ENCODE assay signal across 23 mouse cellular contexts in genomic region chr6:142880849-142881470, GRCm38 (mm10).
DNase-seq lines count a peak whose midpoint lies in the region; ATAC-seq and TF ChIP-seq lines count a peak whose summit lies in the region.
"Had no signal": no experiment of that assay in that cellular context is flagged by ENCODE, and none has a peak within 500 bp of the region (broad histone marks: within the 10 kb centered on the region; RNA-seq: fewer than 3 reads in every experiment).

No protein-coding gene starts in this region.

- no peak for TF ChIP-seq POLR2A in kidney, adult 2 months (IDR thresholded peaks at IDR 0.05; ENCODE audit: low read depth, low read length)

- peaks cover 39% of the 10 kb centered on the region for H3K4me1 ChIP-seq in kidney, adult 2 months (ENCODE audit: control insufficient read depth, insufficient read depth, low read length)
- H3K4me1 ChIP-seq in kidney, postnatal 0 days (replicated peaks; ENCODE audit: insufficient read depth, low read length), result peaks cover 9% of the 10 kb centered on the region; the same call in 1 of the 2 replicates
- H3K4me1 ChIP-seq in forebrain, postnatal 0 days (ENCODE audit: insufficient read depth), result peaks cover 10% of the 10 kb centered on the region
- H3K4me1 ChIP-seq in embryonic facial prominence, embryonic 10.5 days, result peaks cover 44% of the 10 kb centered on the region

- peak; percentile 33 to 45 for DNase-seq in cerebellum, postnatal 25 days
- no peak for DNase-seq in cerebellum, adult 11-12 months
- peak; percentile 40 for DNase-seq in brain, adult 2 months (ENCODE audit: low read depth, low spot score)
- peak; percentile 94 for DNase-seq in kidney, adult 2 months
- no peak for DNase-seq in kidney, postnatal 0 days (ENCODE audit: low spot score)
- no peak for DNase-seq in forebrain, postnatal 0 days
- no peak for DNase-seq in urinary bladder, adult 18-20 months (ENCODE audit: low spot score in 2 of 2)
- no peak for DNase-seq in embryonic facial prominence, embryonic 10.5 days (ENCODE audit: low spot score)
- DNase-seq: adrenal gland, postnatal 14 days; layer of hippocampus, postnatal 36 days; left cerebral cortex, postnatal 4 days; lung, postnatal 36 days; thymus, adult 2 months; thymus, postnatal 36 days had no signal

- no peaks in the 10 kb centered on the region for H3K36me3 ChIP-seq in kidney, adult 2 months (ENCODE audit: control insufficient read depth, insufficient read depth, low read length)
- no peaks in the 10 kb centered on the region for H3K36me3 ChIP-seq in kidney, postnatal 0 days (ENCODE audit: insufficient read depth, low read length)
- H3K36me3 ChIP-seq in forebrain, postnatal 0 days (ENCODE audit: insufficient read depth), result no peaks in the 10 kb centered on the region
- no peaks in the 10 kb centered on the region for H3K36me3 ChIP-seq in embryonic facial prominence, embryonic 10.5 days (replicated peaks)
- H3K36me3 ChIP-seq: heart, embryonic 10.5 days; heart, embryonic 15.5 days; liver, embryonic 15.5 days; lung, embryonic 15.5 days; neural tube, embryonic 12.5 days had no signal

- ATAC-seq in kidney, postnatal 0 days (replicated peaks; ENCODE audit: low FRiP score, low read depth), result peak; percentile 69
- ATAC-seq in forebrain, postnatal 0 days, result no peak
- ATAC-seq: forebrain, embryonic 15.5 days; hindbrain, embryonic 16.5 days had no signal

- no peaks in the 10 kb centered on the region for H3K9me3 ChIP-seq in kidney, postnatal 0 days (replicated peaks; ENCODE audit: low read length)
- H3K9me3 ChIP-seq in forebrain, postnatal 0 days (ENCODE audit: low read length), result no peaks in the 10 kb centered on the region
- no peaks in the 10 kb centered on the region for H3K9me3 ChIP-seq in embryonic facial prominence, embryonic 10.5 days
- H3K9me3 ChIP-seq: forebrain, embryonic 15.5 days; heart, embryonic 10.5 days; heart, embryonic 15.5 days; liver, embryonic 15.5 days; lung, embryonic 15.5 days; neural tube, embryonic 12.5 days had no signal

- H3K9ac ChIP-seq in kidney, postnatal 0 days (ENCODE audit: low read depth, low read length), result no peak overlapping the region
- no peak overlapping the region for H3K9ac ChIP-seq in forebrain, postnatal 0 days
- H3K9ac ChIP-seq: forebrain, embryonic 15.5 days; heart, embryonic 15.5 days; liver, embryonic 15.5 days; lung, embryonic 15.5 days; neural tube, embryonic 12.5 days had no signal

- no peak overlapping the region for H3K4me3 ChIP-seq in kidney, adult 2 months (ENCODE audit: insufficient read depth, low read depth, low read length)
- no peak overlapping the region for H3K4me3 ChIP-seq in kidney, postnatal 0 days (replicated peaks; ENCODE audit: low read depth, low read length)
- H3K4me3 ChIP-seq in forebrain, postnatal 0 days (ENCODE audit: low read depth, low read length), result no peak overlapping the region
- no peak overlapping the region for H3K4me3 ChIP-seq in embryonic facial prominence, embryonic 10.5 days
- H3K4me3 ChIP-seq: forebrain, embryonic 15.5 days; heart, embryonic 10.5 days; heart, embryonic 15.5 days; liver, embryonic 15.5 days; lung, embryonic 15.5 days; myocyte; neural tube, embryonic 12.5 days had no signal

- peak overlapping the region; percentile 99 for H3K27ac ChIP-seq in kidney, adult 2 months (ENCODE audit: insufficient read depth, low read depth, low read length)
- H3K27ac ChIP-seq in kidney, postnatal 0 days, result peak overlapping the region; percentile 66; the same call in 1 of the 2 replicates
- no peak overlapping the region for H3K27ac ChIP-seq in forebrain, postnatal 0 days (ENCODE audit: low read depth, low read length)
- no peak overlapping the region for H3K27ac ChIP-seq in embryonic facial prominence, embryonic 10.5 days (replicated peaks)
- H3K27ac ChIP-seq: forebrain, embryonic 15.5 days; heart, embryonic 10.5 days; heart, embryonic 15.5 days; liver, embryonic 15.5 days; lung, embryonic 15.5 days; neural tube, embryonic 12.5 days had no signal

- 52% methylated on average over 8 of the region's 8 CpGs for WGBS in kidney, adult 2 months
- WGBS in kidney, postnatal 0 days, result 81% methylated on average over 8 of the region's 8 CpGs
- 84% methylated on average over 8 of the region's 8 CpGs for WGBS in forebrain, postnatal 0 days
- WGBS in embryonic facial prominence, embryonic 10.5 days, result 94% methylated on average over 8 of the region's 8 CpGs

- no peaks in the 10 kb centered on the region for H3K27me3 ChIP-seq in kidney, adult 2 months (replicated peaks; ENCODE audit: control insufficient read depth, insufficient read depth, low read length)
- H3K27me3 ChIP-seq in kidney, postnatal 0 days (ENCODE audit: insufficient read depth, low read length), result no peaks in the 10 kb centered on the region
- no peaks in the 10 kb centered on the region for H3K27me3 ChIP-seq in forebrain, postnatal 0 days (ENCODE audit: insufficient read depth, low read length)
- no peaks in the 10 kb centered on the region for H3K27me3 ChIP-seq in embryonic facial prominence, embryonic 10.5 days (replicated peaks; ENCODE audit: low read depth, poor library complexity, severe bottlenecking)
- H3K27me3 ChIP-seq: forebrain, embryonic 15.5 days; heart, embryonic 15.5 days; liver, embryonic 15.5 days; lung, embryonic 15.5 days; neural tube, embryonic 12.5 days had no signal

- no peak for TF ChIP-seq CTCF in kidney, adult 2 months (conservative IDR thresholded peaks at IDR 0.05; ENCODE audit: insufficient read depth, insufficient read length, low read depth, low read length)
- no peak for TF ChIP-seq CTCF in kidney, postnatal 0 days (IDR thresholded peaks at IDR 0.05; ENCODE audit: low read depth)
- TF ChIP-seq CTCF in forebrain, postnatal 0 days (IDR thresholded peaks at IDR 0.05; ENCODE audit: low read depth), result no peak

- no peak overlapping the region for H3K4me2 ChIP-seq in kidney, postnatal 0 days (ENCODE audit: low read length)
- no peak overlapping the region for H3K4me2 ChIP-seq in forebrain, postnatal 0 days (ENCODE audit: low read depth)
- H3K4me2 ChIP-seq: forebrain, embryonic 15.5 days; heart, embryonic 15.5 days; liver, embryonic 15.5 days; lung, embryonic 15.5 days; midbrain, embryonic 11.5 days; neural tube, embryonic 12.5 days had no signal

Comparison
In these comparisons a context has a peak if more than half of its experiments do, and no peak if none do; other contexts are left out.
1. DNase-seq: peak in cerebellum, postnatal 25 days (2 of 2), brain, adult 2 months (single experiment) and kidney, adult 2 months (single experiment); none in cerebellum, adult 11-12 months (single experiment), kidney, postnatal 0 days (single experiment), forebrain, postnatal 0 days (single experiment), urinary bladder, adult 18-20 months (0 of 2) and embryonic facial prominence, embryonic 10.5 days (single experiment).
2. H3K27ac ChIP-seq: peak in kidney, adult 2 months (single experiment) and kidney, postnatal 0 days (single experiment); none in forebrain, postnatal 0 days (single experiment) and embryonic facial prominence, embryonic 10.5 days (single experiment).